Mouse (Mus musculus): ENCODE measurements at regions not wholly inside any gene's neighbourhood (a gene's known extent, or its start where the extent isn't known, plus 50 kb on each side); places are given as distances from the start of the nearest gene placed in this dataset.

GRCm38 (mm10) chr4:101356954-101357891 lies 61.9 kb upstream of the Ak4 start:
- peak; percentile 75 for DNase-seq (ENCODE audit: low spot score)
- peak overlapping the region; percentile 92 for H3K9ac ChIP-seq (ENCODE audit: low read length)
- no peaks in the 10 kb centered on the region for H3K27me3 ChIP-seq (replicated peaks; ENCODE audit: control insufficient read depth, insufficient read depth, low read length)
- H3K4me2 ChIP-seq (ENCODE audit: low read length) = peak overlapping the region; percentile 90
- peaks cover 15% of the 10 kb centered on the region for H3K4me1 ChIP-seq (ENCODE audit: control insufficient read depth, insufficient read depth, low read length)
- 11% methylated on average over 31 of the region's 31 CpGs for WGBS
- peak; percentile 10 for ATAC-seq
- H3K27ac ChIP-seq (ENCODE audit: low read depth, low read length) = peak overlapping the region; percentile 97
- H3K9me3 ChIP-seq (replicated peaks; ENCODE audit: control insufficient read depth, low read length) = no peaks in the 10 kb centered on the region
- H3K4me3 ChIP-seq (ENCODE audit: low read depth, low read length) = peak overlapping the region; percentile 84
- H3K36me3 ChIP-seq (ENCODE audit: control insufficient read depth, insufficient read depth, low read length) = no peaks in the 10 kb centered on the region

- Histone ChIP-seq H3K4me2 (ENCODE audit: low read length) (peak overlapping the region; percentile 90), H3K36me3 (ENCODE audit: control insufficient read depth, insufficient read depth, low read length) (no peaks in the 10 kb centered on the region), H3K9me3 (replicated peaks; ENCODE audit: control insufficient read depth, low read length) (no peaks in the 10 kb centered on the region), H3K9ac (ENCODE audit: low read length) (peak overlapping the region; percentile 92), H3K27ac (ENCODE audit: low read depth, low read length) (peak overlapping the region; percentile 97), H3K27me3 (replicated peaks; ENCODE audit: control insufficient read depth, insufficient read depth, low read length) (no peaks in the 10 kb centered on the region), H3K4me3 (ENCODE audit: low read depth, low read length) (peak overlapping the region; percentile 84), H3K4me1 (ENCODE audit: control insufficient read depth, insufficient read depth, low read length) (peaks cover 15% of the 10 kb centered on the region)
- under 1% methylated on average over 92 of the region's 107 CpGs for WGBS
- peak; percentile 96 for DNase-seq (ENCODE audit: low spot score)
- ATAC-seq = peak; percentile 89
These were observed 62.8 kb upstream of the Ak4 start for GRCm38 (mm10) chr4:101356093-101356953.

DNA sequence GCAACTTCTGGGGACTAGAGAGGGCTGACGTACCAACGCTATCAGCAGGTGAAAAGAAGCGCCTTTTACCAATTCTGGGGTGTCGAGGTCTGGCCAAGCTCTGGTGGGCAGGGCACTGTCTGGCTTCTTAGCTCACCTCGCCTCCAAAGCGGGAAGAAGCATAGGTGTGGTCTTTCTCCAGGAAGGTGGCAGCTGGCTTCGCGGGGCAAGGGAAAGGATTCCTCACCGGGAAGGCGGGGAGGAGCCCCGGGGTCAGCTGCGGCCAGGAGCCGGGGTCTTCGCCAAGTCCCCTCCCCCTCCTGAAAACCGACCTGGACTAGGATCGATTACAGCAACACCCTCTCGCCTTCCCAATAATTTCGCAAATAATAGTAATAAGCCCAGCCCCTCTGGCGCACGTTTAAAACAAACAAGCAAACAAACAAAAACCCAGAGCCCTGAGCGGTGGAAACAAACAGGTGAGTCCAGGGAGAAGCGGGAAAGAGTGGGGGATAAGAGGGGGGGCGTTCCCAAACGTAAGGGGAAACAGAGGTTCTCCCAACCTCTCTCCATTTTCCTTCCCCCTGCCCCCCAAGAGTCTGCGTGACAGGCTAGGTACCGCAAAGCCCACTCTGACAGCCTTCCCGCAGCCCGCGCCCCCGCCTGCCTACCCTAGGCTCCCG lies 63.5 kb upstream of the Ak4 start:
- peaks cover 15% of the 10 kb centered on the region for H3K4me1 ChIP-seq (ENCODE audit: control insufficient read depth, insufficient read depth, low read length)
- no peaks in the 10 kb centered on the region for H3K27me3 ChIP-seq (replicated peaks; ENCODE audit: control insufficient read depth, insufficient read depth, low read length)
- ATAC-seq = no peak
- DNase-seq (ENCODE audit: low spot score) = peak; percentile 15
- peak overlapping the region; percentile 92 for H3K9ac ChIP-seq (ENCODE audit: low read length)
- H3K4me3 ChIP-seq (ENCODE audit: low read depth, low read length) = peak overlapping the region; percentile 84
- H3K36me3 ChIP-seq (ENCODE audit: control insufficient read depth, insufficient read depth, low read length) = peaks cover 2% of the 10 kb centered on the region; the same call in 1 of the 2 replicates
- under 1% methylated on average over 26 of the region's 31 CpGs for WGBS
- H3K27ac ChIP-seq (ENCODE audit: low read depth, low read length) = peak overlapping the region; percentile 97
- no peaks in the 10 kb centered on the region for H3K9me3 ChIP-seq (replicated peaks; ENCODE audit: control insufficient read depth, low read length)
- H3K4me2 ChIP-seq (ENCODE audit: low read length) = peak overlapping the region; percentile 90

GRCm38 (mm10) chr4:101354951-101355350 lies 64.1 kb upstream of the Ak4 start:
- H3K4me2 ChIP-seq (ENCODE audit: low read length) = peak overlapping the region; percentile 90
- H3K27ac ChIP-seq (ENCODE audit: low read depth, low read length) = no peak overlapping the region
- no peaks in the 10 kb centered on the region for H3K9me3 ChIP-seq (replicated peaks; ENCODE audit: control insufficient read depth, low read length)
- no peaks in the 10 kb centered on the region for H3K27me3 ChIP-seq (replicated peaks; ENCODE audit: control insufficient read depth, insufficient read depth, low read length)
- H3K4me3 ChIP-seq (ENCODE audit: low read depth, low read length) = peak overlapping the region; percentile 84
- peaks cover 7% of the 10 kb centered on the region; the same call in 1 of the 2 replicates for H3K36me3 ChIP-seq (ENCODE audit: control insufficient read depth, insufficient read depth, low read length)
- 10% methylated on average over 7 of the region's 7 CpGs for WGBS
- DNase-seq (ENCODE audit: low spot score) (peak; percentile 30), ATAC-seq (no peak)
- H3K9ac ChIP-seq (ENCODE audit: low read length) = peak overlapping the region; percentile 92
- H3K4me1 ChIP-seq (ENCODE audit: control insufficient read depth, insufficient read depth, low read length) = peaks cover 15% of the 10 kb centered on the region

DNA sequence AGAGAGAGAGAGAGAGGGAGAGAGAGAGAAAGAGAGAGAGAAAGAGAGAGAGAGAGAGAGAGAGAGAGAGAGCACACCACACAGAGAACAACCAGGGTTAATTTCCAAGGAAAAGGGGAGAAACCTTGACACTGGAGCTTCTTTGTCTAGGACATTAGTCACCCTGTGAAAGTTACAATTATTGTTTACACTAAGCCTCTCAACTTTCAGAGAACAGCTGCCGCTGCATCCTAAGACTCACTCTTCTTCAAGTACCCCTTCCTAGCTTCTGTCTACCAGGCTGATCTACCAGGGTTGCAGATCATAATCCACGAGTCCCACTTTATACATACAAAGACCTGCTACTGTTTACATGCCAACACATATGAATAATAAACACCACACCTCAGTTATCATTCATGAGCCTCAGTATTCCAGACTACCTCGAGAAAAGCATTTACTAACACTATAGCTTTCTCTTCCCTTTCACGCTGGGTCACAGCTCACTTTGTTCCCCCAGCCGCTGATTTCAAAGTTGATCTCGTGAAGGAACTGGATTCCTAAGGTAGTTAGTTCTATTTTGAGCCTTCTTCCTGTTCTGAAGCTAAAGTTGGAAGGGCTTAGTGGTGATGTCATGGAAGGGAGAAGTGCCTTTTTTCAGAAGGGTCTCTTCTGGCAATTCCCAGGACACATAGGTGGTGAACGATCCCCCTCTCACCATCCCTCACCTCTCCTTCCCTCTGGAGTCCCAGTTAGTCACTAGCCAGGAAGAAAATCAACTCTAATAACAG lies 64.8 kb upstream of the Ak4 start:
- Histone ChIP-seq H3K4me2 (ENCODE audit: low read length) (peak overlapping the region; percentile 90), H3K27ac (ENCODE audit: low read depth, low read length) (no peak overlapping the region), H3K36me3 (ENCODE audit: control insufficient read depth, insufficient read depth, low read length) (peaks cover 7% of the 10 kb centered on the region; the same call in 1 of the 2 replicates), H3K4me1 (ENCODE audit: control insufficient read depth, insufficient read depth, low read length) (peaks cover 15% of the 10 kb centered on the region), H3K9ac (ENCODE audit: low read length) (peak overlapping the region; percentile 92), H3K4me3 (ENCODE audit: low read depth, low read length) (peak overlapping the region; percentile 84), H3K27me3 (replicated peaks; ENCODE audit: control insufficient read depth, insufficient read depth, low read length) (no peaks in the 10 kb centered on the region), H3K9me3 (replicated peaks; ENCODE audit: control insufficient read depth, low read length) (no peaks in the 10 kb centered on the region)
- ATAC-seq (no peak), DNase-seq (ENCODE audit: low spot score) (peak; percentile 11)
- 41% methylated on average over 7 of the region's 7 CpGs for WGBS

DNA sequence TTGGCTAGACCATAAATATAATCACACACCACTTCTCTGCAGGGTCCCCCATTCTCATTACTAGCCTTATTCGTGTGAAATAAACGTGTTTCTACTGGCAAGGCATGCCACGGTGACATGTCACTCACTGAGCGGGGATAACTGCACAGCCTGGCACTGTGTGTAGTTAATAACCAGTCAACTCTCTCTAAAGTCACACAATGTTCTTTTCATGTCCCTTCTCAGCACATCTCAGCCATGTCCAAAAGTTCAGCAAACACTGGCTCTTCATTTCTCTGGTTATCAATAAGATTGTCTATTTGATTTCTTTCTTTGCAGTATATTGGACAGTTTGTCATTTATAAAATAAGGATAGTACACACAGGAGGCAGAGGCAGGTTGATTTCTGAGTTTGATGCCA lies 66.9 kb upstream of the Ak4 start:
- WGBS = 71% methylated on average over 4 of the region's 4 CpGs
- DNase-seq (ENCODE audit: low spot score) = no peak
- H3K27ac ChIP-seq (ENCODE audit: low read depth, low read length) = no peak overlapping the region

DNA sequence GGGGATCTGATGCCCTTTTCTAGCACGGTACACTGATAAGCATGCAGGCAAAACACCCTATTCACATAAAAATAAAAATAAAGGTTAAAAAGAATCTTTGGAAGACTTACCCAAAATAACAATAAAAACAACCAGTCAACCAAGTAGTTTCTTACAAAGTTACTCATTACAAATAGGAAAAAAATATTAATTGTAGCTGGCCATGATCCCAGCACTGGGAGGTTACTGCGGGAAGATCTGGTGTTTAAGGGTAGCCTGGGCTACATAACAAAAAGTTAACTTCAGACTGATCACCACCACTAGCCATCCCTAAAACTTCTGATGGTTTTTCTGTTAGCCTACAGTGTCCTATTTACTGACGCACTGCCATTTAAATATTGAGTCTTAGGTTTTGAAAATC lies 67.4 kb upstream of the Ak4 start:
- ATAC-seq (no peak), DNase-seq (ENCODE audit: low spot score) (no peak)
- 95% methylated on average over 3 of the region's 3 CpGs for WGBS
- H3K27ac ChIP-seq (ENCODE audit: low read depth, low read length) = no peak overlapping the region
- peaks cover 8% of the 10 kb centered on the region for H3K36me3 ChIP-seq (ENCODE audit: control insufficient read depth, insufficient read depth, low read length)
- H3K4me1 ChIP-seq (ENCODE audit: control insufficient read depth, insufficient read depth, low read length) = peaks cover 7% of the 10 kb centered on the region
- no peak overlapping the region for H3K4me2 ChIP-seq (ENCODE audit: low read length)
- no peaks in the 10 kb centered on the region for H3K9me3 ChIP-seq (replicated peaks; ENCODE audit: control insufficient read depth, low read length)
- H3K27me3 ChIP-seq (replicated peaks; ENCODE audit: control insufficient read depth, insufficient read depth, low read length) = no peaks in the 10 kb centered on the region
- no peak overlapping the region for H3K9ac ChIP-seq (ENCODE audit: low read length)
- H3K4me3 ChIP-seq (ENCODE audit: low read depth, low read length) = no peak overlapping the region

More for the DNA sequence above, 66.9 kb upstream of the Ak4 start:
- Histone ChIP-seq H3K9ac (ENCODE audit: low read length) (no peak overlapping the region), H3K4me2 (ENCODE audit: low read length) (no peak overlapping the region), H3K4me3 (ENCODE audit: low read depth, low read length) (no peak overlapping the region), H3K36me3 (ENCODE audit: control insufficient read depth, insufficient read depth, low read length) (peaks cover 7% of the 10 kb centered on the region; the same call in 1 of the 2 replicates), H3K9me3 (replicated peaks; ENCODE audit: control insufficient read depth, low read length) (no peaks in the 10 kb centered on the region), H3K27me3 (replicated peaks; ENCODE audit: control insufficient read depth, insufficient read depth, low read length) (no peaks in the 10 kb centered on the region), H3K4me1 (ENCODE audit: control insufficient read depth, insufficient read depth, low read length) (peaks cover 7% of the 10 kb centered on the region)
- ATAC-seq = no peak

- Histone ChIP-seq H3K36me3 (ENCODE audit: control insufficient read depth, insufficient read depth, low read length) (peaks cover 19% of the 10 kb centered on the region), H3K27me3 (replicated peaks; ENCODE audit: control insufficient read depth, insufficient read depth, low read length) (no peaks in the 10 kb centered on the region), H3K4me2 (ENCODE audit: low read length) (no peak overlapping the region), H3K9ac (ENCODE audit: low read length) (no peak overlapping the region), H3K27ac (ENCODE audit: low read depth, low read length) (no peak overlapping the region), H3K9me3 (replicated peaks; ENCODE audit: control insufficient read depth, low read length) (no peaks in the 10 kb centered on the region), H3K4me1 (ENCODE audit: control insufficient read depth, insufficient read depth, low read length) (peaks cover 7% of the 10 kb centered on the region), H3K4me3 (ENCODE audit: low read depth, low read length) (no peak overlapping the region)
- DNase-seq (ENCODE audit: low spot score) (no peak), ATAC-seq (no peak)
- WGBS = 87% methylated on average over 8 of the region's 8 CpGs
These were observed 68.4 kb upstream of the Ak4 start for GRCm38 (mm10) chr4:101350656-101351055.
